Mouse (Mus musculus): Measurements from ENCODE around the gene Gadd45a. TPM values are rescaled to one million over a fixed set of nuclear protein-coding genes. Genes with fewer than 3 reads are reported as not detected.

The Gadd45a gene
- polyA plus RNA-seq (2016; fragmentation: Nextera tagmentation; extraction: Ambion mirVana): 20.3 and 20.7 TPM in 2 replicates

DNA sequence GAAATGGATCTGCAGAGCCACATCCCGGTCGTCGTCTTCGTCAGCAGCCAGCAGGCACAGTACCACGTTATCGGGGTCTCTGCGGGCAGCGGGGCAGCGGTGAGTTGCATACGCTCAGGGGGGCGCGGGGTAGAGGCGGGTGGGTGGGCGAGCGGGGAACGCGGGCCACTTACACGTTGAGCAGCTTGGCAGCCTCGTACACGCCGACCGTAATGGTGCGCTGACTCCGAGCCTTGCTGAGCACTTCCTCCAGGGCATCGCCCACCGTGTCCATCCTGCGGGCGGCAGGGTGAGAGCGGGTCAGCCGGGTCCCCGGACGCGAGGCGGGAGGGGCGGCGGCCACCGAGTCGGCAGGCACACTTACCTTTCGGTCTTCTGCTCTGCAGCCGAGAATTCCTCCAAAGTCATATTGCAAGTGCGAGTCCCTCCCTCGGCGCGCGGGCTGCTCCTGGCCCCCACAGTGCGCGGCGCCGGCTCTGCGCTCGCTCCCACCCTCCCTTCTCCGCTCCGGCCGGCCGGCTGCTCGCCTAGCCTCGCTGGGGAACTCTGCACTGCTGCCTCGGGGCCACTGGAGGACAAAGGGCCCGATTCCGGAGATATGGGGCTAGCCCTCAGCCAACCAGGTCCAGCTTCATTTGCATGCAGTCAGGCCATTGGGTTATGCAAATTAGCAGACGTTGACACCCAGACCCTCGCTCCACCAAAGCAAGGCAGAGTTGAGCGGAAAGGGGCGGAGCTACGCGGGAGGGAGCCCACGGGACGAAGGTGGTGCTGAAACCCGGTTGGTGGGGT, at the start of gene Gadd45a:
Gadd45a (minus strand) TSS at position 621 of the 792 bp plus-strand sequence.
- Histone ChIP-seq H3K36me3 (no peaks in the 10 kb centered on the region), H3K27ac (replicated peaks) (peak within 1 kb of the TSS; percentile 90), H3K4me2 (replicated peaks) (peak within 1 kb of the TSS; percentile 69), H3K4me3 (peak within 1 kb of the TSS; percentile 75), H3K9ac (replicated peaks) (peak within 1 kb of the TSS; percentile 92), H3K4me1 (peaks cover 20% of the 10 kb centered on the region), H3K9me3 (no peaks in the 10 kb centered on the region), H3K27me3 (peaks cover 16% of the 10 kb centered on the region)
- under 1% methylated on average over 55 of the region's 69 CpGs for WGBS
- ATAC-seq (ENCODE audit: low FRiP score, low read depth): peak; percentile 98

DNA sequence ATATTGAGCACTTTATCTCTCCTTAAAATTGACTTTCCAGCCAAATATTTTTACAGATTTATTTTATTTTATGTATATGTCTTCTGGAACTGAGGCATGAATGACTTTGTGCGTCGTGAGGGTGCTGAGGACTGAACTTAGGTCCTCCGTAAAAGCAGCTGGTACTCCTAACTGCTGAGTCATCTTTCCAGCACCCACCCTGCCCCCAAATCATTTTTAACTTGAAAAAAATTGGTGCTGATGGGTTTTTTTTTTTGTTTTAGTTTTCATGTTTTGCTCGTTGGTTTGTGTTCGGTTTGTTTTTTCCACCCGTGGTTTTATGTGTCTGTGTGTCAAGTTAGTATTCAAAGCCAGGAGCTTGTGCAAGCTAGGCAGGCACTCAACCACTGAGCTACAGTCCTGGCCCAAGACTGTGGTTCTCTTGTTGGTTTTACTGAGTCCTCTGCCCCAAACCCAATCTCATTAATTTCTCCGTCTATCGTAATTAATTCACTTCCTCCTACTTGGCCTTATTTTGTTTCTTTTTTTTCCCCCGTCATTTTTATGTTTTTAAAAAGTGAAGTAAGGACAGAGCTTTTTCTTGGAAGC, 48.7 kb upstream of the Gadd45a start:
- no peak overlapping the region for H3K4me2 ChIP-seq (replicated peaks)
- no peak overlapping the region for H3K27ac ChIP-seq (replicated peaks)
- no peaks in the 10 kb centered on the region for H3K9me3 ChIP-seq
- H3K9ac ChIP-seq (replicated peaks): no peak overlapping the region
- no peaks in the 10 kb centered on the region for H3K36me3 ChIP-seq
- WGBS: 93% methylated on average over 9 of the region's 9 CpGs
- no peak overlapping the region for H3K4me3 ChIP-seq
- no peaks in the 10 kb centered on the region; the same call in 1 of the 2 replicates for H3K27me3 ChIP-seq
- no peaks in the 10 kb centered on the region for H3K4me1 ChIP-seq
- ATAC-seq (ENCODE audit: low FRiP score, low read depth): no peak

DNA sequence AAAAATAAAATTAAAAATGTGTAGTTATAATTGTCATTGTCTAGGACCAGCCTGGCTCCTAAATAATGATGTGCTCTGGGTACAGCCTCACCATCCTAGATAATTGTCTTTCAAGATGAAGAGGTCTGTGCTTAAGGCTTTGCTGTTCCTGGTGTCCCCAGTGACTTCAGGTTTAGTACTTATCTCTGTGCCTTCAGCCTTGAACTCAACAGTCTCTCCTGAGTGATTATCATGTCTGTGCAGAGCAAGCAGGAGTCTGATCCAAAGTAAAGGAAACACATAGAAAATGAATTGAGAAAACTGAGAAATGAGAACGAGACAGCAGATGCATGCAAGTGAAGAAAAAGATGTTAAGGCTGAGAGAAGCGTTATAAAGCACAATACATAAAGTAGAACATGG, 47.2 kb upstream of the Gadd45a start:
- H3K4me2 ChIP-seq (replicated peaks): no peak overlapping the region
- no peaks in the 10 kb centered on the region for H3K9me3 ChIP-seq
- no peaks in the 10 kb centered on the region; the same call in 1 of the 2 replicates for H3K27me3 ChIP-seq
- whole genome bisulfite sequencing: 92% methylated on average over 2 of the region's 2 CpGs
- no peaks in the 10 kb centered on the region for H3K4me1 ChIP-seq
- H3K4me3 ChIP-seq: no peak overlapping the region
- ATAC-seq (ENCODE audit: low FRiP score, low read depth): no peak
- H3K9ac ChIP-seq (replicated peaks): no peak overlapping the region
- no peaks in the 10 kb centered on the region for H3K36me3 ChIP-seq
- H3K27ac ChIP-seq (replicated peaks): no peak overlapping the region

DNA sequence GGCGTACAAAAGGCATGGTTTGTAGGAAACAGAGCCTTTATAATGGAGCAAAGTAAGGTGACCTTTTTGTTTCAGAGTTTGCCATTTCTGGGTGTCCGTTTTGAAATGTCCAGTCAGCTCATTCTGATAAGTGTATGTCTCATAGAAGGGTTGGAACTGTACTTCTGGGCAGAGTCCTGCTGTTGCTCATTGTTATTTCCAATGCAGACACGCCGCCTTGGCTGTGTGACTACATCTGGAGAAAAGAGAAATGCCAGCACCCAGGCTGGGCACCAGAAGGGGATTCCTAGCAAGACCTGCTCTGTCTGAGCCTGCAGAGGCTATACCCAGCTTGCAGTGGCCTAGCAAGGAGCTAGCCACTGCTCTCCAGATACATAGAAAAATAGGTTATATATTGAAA, 43.9 kb upstream of the Gadd45a start:
- no peak for ATAC-seq (ENCODE audit: low FRiP score, low read depth)
- Histone ChIP-seq H3K27me3 (no peaks in the 10 kb centered on the region), H3K27ac (replicated peaks) (no peak overlapping the region), H3K36me3 (no peaks in the 10 kb centered on the region), H3K4me1 (no peaks in the 10 kb centered on the region), H3K4me2 (replicated peaks) (no peak overlapping the region), H3K9me3 (no peaks in the 10 kb centered on the region), H3K4me3 (no peak overlapping the region), H3K9ac (replicated peaks) (no peak overlapping the region)
- WGBS: 85% methylated on average over 4 of the region's 4 CpGs

DNA sequence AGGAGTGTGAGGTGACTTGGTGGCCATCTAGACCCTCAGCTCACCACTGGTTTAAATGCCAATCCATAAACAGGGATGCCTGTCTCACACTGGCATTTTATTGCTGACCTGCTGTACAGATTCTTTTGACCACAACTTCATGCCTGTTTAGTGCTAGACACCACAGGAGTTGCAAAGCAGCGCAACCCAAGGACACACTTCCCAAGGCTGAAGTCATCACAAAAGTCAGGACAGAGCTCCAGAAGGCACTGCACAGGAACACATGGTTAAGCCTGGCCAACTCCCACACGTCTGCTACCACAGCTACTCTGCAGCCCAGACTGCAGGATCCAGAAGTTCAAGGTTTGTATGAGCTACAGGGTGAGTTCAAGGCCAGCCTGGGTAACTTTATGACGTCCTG, 40.8 kb upstream of the Gadd45a start:
- Histone ChIP-seq H3K27ac (replicated peaks) (no peak overlapping the region), H3K4me2 (replicated peaks) (no peak overlapping the region), H3K9ac (replicated peaks) (no peak overlapping the region), H3K36me3 (no peaks in the 10 kb centered on the region), H3K4me1 (no peaks in the 10 kb centered on the region), H3K4me3 (no peak overlapping the region), H3K9me3 (no peaks in the 10 kb centered on the region), H3K27me3 (no peaks in the 10 kb centered on the region)
- ATAC-seq (ENCODE audit: low FRiP score, low read depth): no peak
- 82% methylated on average over 3 of the region's 3 CpGs for WGBS

DNA sequence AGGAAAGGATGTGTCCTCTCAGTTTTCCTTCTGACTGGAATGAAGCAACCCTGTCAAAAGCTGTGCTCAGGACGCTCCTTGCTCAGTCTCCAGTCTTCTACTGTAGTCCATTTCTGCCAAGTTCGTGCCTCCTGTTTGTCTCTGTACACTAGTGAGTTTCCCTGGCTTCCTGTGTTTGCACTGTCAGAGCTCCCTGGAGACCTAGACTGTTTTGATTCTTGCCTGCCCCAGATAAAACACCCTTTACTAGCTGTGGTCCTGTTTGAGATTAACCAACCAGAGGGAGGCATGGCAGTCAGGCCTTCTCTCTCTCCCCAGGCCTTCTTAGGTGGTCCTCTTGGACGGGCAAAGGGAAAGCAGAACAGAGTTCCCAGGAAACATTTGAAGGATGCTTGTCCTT, 40.2 kb upstream of the Gadd45a start:
- Histone ChIP-seq H3K4me2 (replicated peaks) (no peak overlapping the region), H3K4me1 (no peaks in the 10 kb centered on the region), H3K27me3 (no peaks in the 10 kb centered on the region), H3K9ac (replicated peaks) (no peak overlapping the region), H3K9me3 (no peaks in the 10 kb centered on the region), H3K36me3 (no peaks in the 10 kb centered on the region), H3K27ac (replicated peaks) (no peak overlapping the region), H3K4me3 (no peak overlapping the region)
- no peak for ATAC-seq (ENCODE audit: low FRiP score, low read depth)
- 68% methylated on average over 3 of the region's 3 CpGs for WGBS

DNA sequence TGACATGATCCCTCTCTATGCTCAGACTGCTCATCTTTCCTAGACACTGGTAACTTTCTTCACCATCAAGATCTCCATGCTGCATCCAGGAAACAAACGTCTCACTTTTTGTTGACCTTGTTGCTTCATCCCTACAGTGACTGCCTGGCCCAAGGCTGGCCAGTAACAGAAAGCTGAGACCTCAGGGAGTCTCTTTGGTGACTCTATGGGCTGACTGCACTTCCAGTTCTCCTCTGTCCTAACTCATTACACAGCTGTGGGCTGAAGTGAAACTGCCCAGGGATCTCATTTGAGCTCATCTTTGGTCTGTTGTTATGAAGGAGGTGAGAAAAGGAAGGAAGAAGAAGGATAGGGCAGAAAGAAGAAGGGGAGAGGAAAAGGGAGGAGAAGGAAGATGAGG, 39.1 kb upstream of the Gadd45a start:
- Histone ChIP-seq H3K9ac (replicated peaks) (no peak overlapping the region), H3K4me3 (no peak overlapping the region), H3K27ac (replicated peaks) (no peak overlapping the region), H3K27me3 (no peaks in the 10 kb centered on the region), H3K9me3 (no peaks in the 10 kb centered on the region), H3K4me1 (no peaks in the 10 kb centered on the region), H3K4me2 (replicated peaks) (no peak overlapping the region), H3K36me3 (no peaks in the 10 kb centered on the region)
- WGBS: 52% methylated on average over 1 of the region's 1 CpGs
- ATAC-seq (ENCODE audit: low FRiP score, low read depth): no peak

DNA sequence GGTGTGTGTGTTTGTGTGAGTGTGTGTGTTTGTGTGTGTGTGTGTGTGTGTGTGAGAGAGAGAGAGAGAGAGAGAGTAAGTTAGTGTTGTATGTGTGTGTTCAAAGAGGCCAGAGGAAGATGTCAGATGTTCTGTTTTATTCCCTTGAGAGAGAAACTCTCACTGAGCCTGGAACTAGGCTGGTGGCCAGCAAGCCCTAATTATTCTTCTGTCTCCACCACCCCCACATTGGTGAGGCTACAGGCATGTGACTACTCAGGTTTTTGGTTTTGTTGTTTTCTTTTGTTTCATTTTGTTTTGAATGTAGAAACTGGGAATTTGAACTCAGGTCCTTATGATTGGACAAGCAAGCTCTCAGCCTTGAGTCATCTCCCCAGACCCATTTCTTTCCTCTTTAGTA, 37.6 kb upstream of the Gadd45a start:
- Histone ChIP-seq H3K9me3 (no peaks in the 10 kb centered on the region), H3K4me2 (replicated peaks) (no peak overlapping the region), H3K27me3 (no peaks in the 10 kb centered on the region), H3K9ac (replicated peaks) (no peak overlapping the region), H3K4me1 (no peaks in the 10 kb centered on the region), H3K4me3 (no peak overlapping the region), H3K27ac (replicated peaks) (no peak overlapping the region), H3K36me3 (no peaks in the 10 kb centered on the region)
- no peak for ATAC-seq (ENCODE audit: low FRiP score, low read depth)

DNA sequence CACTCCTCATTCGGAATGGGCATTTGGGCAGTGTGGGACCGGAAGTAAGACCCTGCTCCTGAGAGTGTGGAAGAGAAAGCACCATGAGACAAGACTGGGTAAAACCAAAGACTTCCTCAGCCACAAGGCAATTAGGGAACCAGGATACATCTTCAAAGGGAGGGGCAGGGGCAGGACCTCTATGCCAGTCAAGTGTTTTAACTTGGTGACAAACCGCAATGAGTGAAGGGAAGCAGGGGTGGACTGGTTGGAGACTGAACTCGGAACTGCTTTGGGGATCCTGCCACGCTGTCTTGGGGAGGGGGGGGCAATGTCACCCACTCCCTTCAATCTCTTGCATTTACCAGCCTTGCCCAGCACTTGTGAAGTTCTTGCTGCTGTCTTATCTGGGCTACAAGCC, 36.7 kb upstream of the Gadd45a start:
- Histone ChIP-seq H3K4me3 (no peak overlapping the region), H3K9ac (replicated peaks) (no peak overlapping the region), H3K27me3 (no peaks in the 10 kb centered on the region), H3K9me3 (no peaks in the 10 kb centered on the region), H3K27ac (replicated peaks) (no peak overlapping the region), H3K36me3 (no peaks in the 10 kb centered on the region), H3K4me1 (no peaks in the 10 kb centered on the region), H3K4me2 (replicated peaks) (no peak overlapping the region)
- 87% methylated on average over 5 of the region's 5 CpGs for WGBS
- no peak for ATAC-seq (ENCODE audit: low FRiP score, low read depth)

DNA sequence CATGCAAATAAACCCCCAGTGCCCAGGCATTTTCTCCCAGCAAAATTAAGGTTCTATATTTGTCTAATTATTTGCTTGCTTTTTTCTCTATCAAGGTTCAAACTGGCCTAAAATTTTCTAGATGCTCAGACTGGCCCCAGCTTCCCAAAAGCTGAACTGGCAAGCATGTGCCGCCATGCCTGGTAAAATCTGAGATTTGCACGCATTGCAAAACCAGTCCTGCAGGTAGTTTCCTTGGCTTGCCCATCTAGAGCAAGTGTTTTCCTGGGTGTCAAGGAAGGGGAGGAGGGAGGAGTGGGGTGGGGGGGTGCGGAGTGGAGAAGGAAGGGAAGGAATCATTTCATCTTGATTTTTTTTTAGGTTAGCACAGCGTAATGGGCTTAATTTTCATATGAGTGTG, 36.2 kb upstream of the Gadd45a start:
- no peak overlapping the region for H3K4me2 ChIP-seq (replicated peaks)
- ATAC-seq (ENCODE audit: low FRiP score, low read depth): no peak
- H3K4me1 ChIP-seq: no peaks in the 10 kb centered on the region
- H3K9me3 ChIP-seq: no peaks in the 10 kb centered on the region
- 88% methylated on average over 4 of the region's 4 CpGs for WGBS
- H3K36me3 ChIP-seq: no peaks in the 10 kb centered on the region
- no peak overlapping the region for H3K4me3 ChIP-seq
- H3K9ac ChIP-seq (replicated peaks): no peak overlapping the region
- no peaks in the 10 kb centered on the region for H3K27me3 ChIP-seq
- H3K27ac ChIP-seq (replicated peaks): no peak overlapping the region

DNA sequence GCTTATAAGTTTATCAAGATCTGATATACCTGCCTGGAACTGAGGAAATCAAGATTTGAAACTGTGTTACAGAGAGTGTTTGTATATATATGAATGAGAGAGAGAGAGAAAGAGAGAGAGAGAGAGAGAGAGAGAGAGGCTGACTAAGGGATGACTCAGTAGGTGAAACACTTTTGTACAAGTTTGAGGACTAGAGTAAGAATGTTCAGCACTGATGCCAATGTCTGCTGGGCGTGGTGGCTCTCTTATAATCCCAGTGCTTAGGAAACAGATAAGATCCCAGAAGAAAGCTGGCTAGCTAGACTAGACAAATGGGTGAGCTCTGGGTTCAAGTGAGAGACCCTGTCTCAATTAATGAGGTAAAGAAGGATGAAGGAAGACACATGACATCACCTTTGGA, 34.4 kb upstream of the Gadd45a start:
- Histone ChIP-seq H3K9me3 (no peaks in the 10 kb centered on the region), H3K4me1 (no peaks in the 10 kb centered on the region), H3K36me3 (no peaks in the 10 kb centered on the region), H3K4me3 (no peak overlapping the region), H3K27ac (replicated peaks) (no peak overlapping the region), H3K4me2 (replicated peaks) (no peak overlapping the region), H3K9ac (replicated peaks) (no peak overlapping the region), H3K27me3 (no peaks in the 10 kb centered on the region)
- ATAC-seq (ENCODE audit: low FRiP score, low read depth): no peak
- 90% methylated on average over 1 of the region's 1 CpGs for WGBS

DNA sequence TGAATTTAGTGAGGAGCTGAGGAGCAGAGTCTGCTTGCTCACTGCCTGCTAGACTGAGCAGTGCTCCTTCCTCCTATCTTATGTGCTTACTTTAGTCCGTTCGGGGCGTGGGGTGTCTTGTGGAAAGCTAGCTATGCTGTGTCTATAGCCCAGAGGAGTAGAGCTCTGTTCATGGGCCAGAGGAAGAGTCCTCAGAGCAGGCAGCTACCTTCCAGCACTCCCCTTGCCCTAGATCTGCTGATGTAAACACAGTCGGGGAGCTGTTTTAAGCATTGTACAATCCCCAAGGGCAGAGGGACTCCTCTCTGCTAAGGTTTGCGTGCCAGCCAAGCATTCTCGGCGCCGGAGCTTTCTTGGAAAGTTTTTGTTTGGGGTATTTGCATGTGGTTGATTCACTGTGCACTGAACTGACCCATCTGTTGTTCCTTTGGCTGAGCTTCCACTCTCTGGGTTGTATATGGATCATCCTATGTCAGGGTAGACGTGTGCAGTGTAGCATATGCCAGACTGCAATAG, 32.6 kb upstream of the Gadd45a start:
- Histone ChIP-seq H3K9me3 (no peaks in the 10 kb centered on the region), H3K4me1 (no peaks in the 10 kb centered on the region), H3K9ac (replicated peaks) (no peak overlapping the region), H3K36me3 (no peaks in the 10 kb centered on the region), H3K27ac (replicated peaks) (no peak overlapping the region), H3K4me3 (no peak overlapping the region), H3K4me2 (replicated peaks) (no peak overlapping the region), H3K27me3 (no peaks in the 10 kb centered on the region)
- 69% methylated on average over 9 of the region's 9 CpGs for WGBS
- no peak for ATAC-seq (ENCODE audit: low FRiP score, low read depth)
